15 mouse cellular contexts compared by ENCODE assay signal in the genomic region with DNA sequence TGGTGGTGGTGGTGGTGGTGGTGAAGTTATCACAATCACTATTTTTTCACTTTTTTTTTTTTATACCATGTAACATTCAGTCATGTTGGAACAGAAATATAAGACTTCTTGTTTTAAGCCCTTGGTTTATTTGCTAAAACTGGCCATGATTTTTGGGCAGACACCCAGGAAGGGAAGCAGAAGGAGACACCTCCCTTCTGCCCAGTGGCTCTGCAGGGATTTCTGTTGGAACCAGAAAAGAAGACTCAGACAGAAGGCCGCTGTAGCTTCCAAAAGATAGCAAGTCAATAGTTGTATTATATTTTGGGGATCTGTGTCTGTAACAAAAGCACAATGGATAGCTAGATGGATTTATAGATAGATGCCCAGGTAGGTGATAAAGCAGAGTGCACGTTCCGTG.
DNase-seq lines count a peak whose midpoint lies in the region; ATAC-seq and TF ChIP-seq lines count a peak whose summit lies in the region.
"Had no signal": no experiment of that assay in that cellular context is flagged by ENCODE, and none has a peak within 500 bp of the region (broad histone marks: within the 10 kb centered on the region; RNA-seq: fewer than 3 reads in every experiment).

No protein-coding gene starts in this region.

- no peaks in the 10 kb centered on the region for H3K36me3 ChIP-seq in thymus, adult 2 months (ENCODE audit: control insufficient read depth, insufficient read depth, low read length)
- H3K36me3 ChIP-seq: heart, embryonic 13.5 days; liver, embryonic 13.5 days; stomach, embryonic 15.5 days had no signal

- H3K4me3 ChIP-seq in cerebellum, adult 2 months (replicated peaks; ENCODE audit: insufficient read depth, low read depth, low read length), result no peak overlapping the region
- H3K4me3 ChIP-seq in cortical plate, adult 2 months (ENCODE audit: insufficient read depth, low read length), result no peak overlapping the region
- H3K4me3 ChIP-seq in thymus, adult 2 months (ENCODE audit: control insufficient read depth, insufficient read depth, low read length), result no peak overlapping the region
- H3K4me3 ChIP-seq: heart, embryonic 13.5 days; liver, embryonic 13.5 days; megakaryocyte, embryonic 14.5 days; stomach, embryonic 15.5 days had no signal

- peak; percentile 18 to 19 for DNase-seq in heart, adult 18-20 months
- DNase-seq in heart, adult 11 months, result no peak
- peak; percentile 72 to 91 for DNase-seq in cerebellum, adult 2 months
- DNase-seq in skeletal muscle tissue, adult 2 months (ENCODE audit: low read depth, low spot score), result peak; percentile 5
- no peak for DNase-seq in thymus, adult 2 months
- DNase-seq: heart, postnatal 4 days; liver, embryonic 13.5 days; thymus, postnatal 36 days had no signal

- peak overlapping the region; percentile 82; the same call in 1 of the 2 replicates for H3K27ac ChIP-seq in cerebellum, adult 2 months (ENCODE audit: insufficient read depth, low read length)
- peak overlapping the region; percentile 19; the same call in 1 of the 2 replicates for H3K27ac ChIP-seq in cortical plate, adult 2 months (ENCODE audit: insufficient read depth, low read length)
- H3K27ac ChIP-seq in thymus, adult 2 months (ENCODE audit: control insufficient read depth, insufficient read depth, low read length), result no peak overlapping the region
- H3K27ac ChIP-seq: heart, embryonic 13.5 days; kidney, postnatal 0 days; liver, embryonic 13.5 days; stomach, embryonic 15.5 days had no signal

- no peak for ATAC-seq in megakaryocyte progenitor cell, adult 5-6 weeks (replicated peaks; ENCODE audit: poor library complexity)
- ATAC-seq: forebrain, embryonic 16.5 days had no signal

- no peaks in the 10 kb centered on the region for H3K27me3 ChIP-seq in cerebellum, adult 2 months (ENCODE audit: control insufficient read depth, insufficient read depth, low read length)
- no peaks in the 10 kb centered on the region for H3K27me3 ChIP-seq in thymus, adult 2 months (ENCODE audit: control insufficient read depth, insufficient read depth, low read length)
- H3K27me3 ChIP-seq: heart, embryonic 13.5 days; liver, embryonic 13.5 days; megakaryocyte, embryonic 14.5 days; stomach, embryonic 15.5 days had no signal

- TF ChIP-seq POLR2A in cerebellum, adult 2 months (IDR thresholded peaks at IDR 0.05; ENCODE audit: borderline replicate concordance, insufficient read depth, low read length), result no peak
- TF ChIP-seq POLR2A in cortical plate, adult 2 months (IDR thresholded peaks at IDR 0.05; ENCODE audit: extremely low read depth, insufficient read depth, low read length), result no peak
- no peak for TF ChIP-seq POLR2A in thymus, adult 2 months (IDR thresholded peaks at IDR 0.05; ENCODE audit: control insufficient read depth, extremely low read depth, insufficient read depth, low read length, poor library complexity)

- peaks cover 21% of the 10 kb centered on the region; the same call in 1 of the 2 replicates for H3K4me1 ChIP-seq in cerebellum, adult 2 months (ENCODE audit: control insufficient read depth, insufficient read depth, low read length)
- peaks cover 2% of the 10 kb centered on the region; the same call in 1 of the 2 replicates for H3K4me1 ChIP-seq in cortical plate, adult 2 months (ENCODE audit: control insufficient read depth, insufficient read depth, low read length)
- H3K4me1 ChIP-seq in thymus, adult 2 months (replicated peaks; ENCODE audit: control insufficient read depth, insufficient read depth, low read length), result no peaks in the 10 kb centered on the region
- H3K4me1 ChIP-seq: heart, embryonic 13.5 days; liver, embryonic 13.5 days; megakaryocyte, embryonic 14.5 days; stomach, embryonic 15.5 days had no signal

- WGBS in cerebellum, adult 2 months, result 11% methylated on average over 3 of the region's 3 CpGs
- 88% methylated on average over 3 of the region's 3 CpGs for WGBS in thymus, adult 2 months

- no peak for TF ChIP-seq CTCF in cerebellum, adult 2 months (IDR thresholded peaks at IDR 0.05; ENCODE audit: borderline replicate concordance, insufficient read depth, low read depth, low read length)
- no peak for TF ChIP-seq CTCF in cortical plate, adult 2 months (IDR thresholded peaks at IDR 0.05; ENCODE audit: extremely low read depth, insufficient read depth, low read length)
- no peak for TF ChIP-seq CTCF in thymus, adult 2 months (IDR thresholded peaks at IDR 0.05; ENCODE audit: borderline replicate concordance, control insufficient read depth, extremely low read depth, insufficient read depth, low read length, poor library complexity)

Comparison
In these comparisons a context has a peak if more than half of its experiments do, and no peak if none do; other contexts are left out.
1. DNase-seq: peak in heart, adult 18-20 months (2 of 2), cerebellum, adult 2 months (2 of 2) and skeletal muscle tissue, adult 2 months (single experiment); none in heart, adult 11 months (single experiment) and thymus, adult 2 months (single experiment).